Mouse (Mus musculus): ENCODE measurements around the gene Dusp7. TPM values are rescaled to one million over a fixed set of nuclear protein-coding genes. Genes with fewer than 3 reads are reported as not detected.

The Dusp7 gene
- total RNA-seq, 2 experiments from 2014 or later, result 4.3 to 17.5 TPM

DNA sequence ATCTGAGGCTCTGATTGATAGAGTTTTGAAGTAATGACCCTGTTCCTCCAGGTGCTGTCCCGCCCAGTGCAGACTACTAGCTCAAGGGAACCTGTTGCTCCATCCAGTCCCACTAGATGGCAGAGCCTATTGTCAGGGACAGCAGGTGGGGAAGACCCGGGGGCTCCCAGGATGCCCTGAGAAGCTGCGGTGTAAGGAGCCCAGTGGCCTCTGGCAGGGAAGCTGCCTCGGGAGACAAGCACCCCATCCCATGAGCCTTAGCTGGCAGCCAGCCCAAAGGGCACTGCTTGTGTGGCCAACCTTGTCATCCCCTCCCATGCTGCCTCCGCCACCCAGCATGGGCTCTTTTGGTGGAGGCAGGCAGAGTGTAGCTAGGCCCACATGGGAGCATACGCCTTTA is 17.3 kb upstream of the Dusp7 start:
- ATAC-seq (replicated peaks; ENCODE audit: low FRiP score, poor library complexity, severe bottlenecking), result no peak

DNA sequence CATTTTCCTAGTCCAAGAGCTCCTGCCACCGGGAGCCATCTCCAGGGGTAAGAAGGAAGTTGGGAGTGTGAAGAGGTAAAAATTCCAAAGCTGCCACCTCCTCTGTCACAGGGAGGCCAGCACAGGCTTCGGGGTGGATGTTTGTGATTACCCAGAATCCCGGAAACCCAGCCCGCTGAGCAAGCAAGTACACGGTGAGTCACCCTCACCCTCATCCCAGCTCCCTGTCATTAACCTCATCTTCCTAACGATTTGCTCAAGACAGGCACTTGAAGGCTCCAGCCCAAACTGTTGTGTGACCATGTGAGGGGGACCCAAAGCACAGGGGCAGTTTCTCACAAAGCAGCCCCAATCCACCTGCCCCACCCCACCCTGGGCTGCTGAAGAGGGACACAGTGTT is 14.7 kb upstream of the Dusp7 start:
- no peak for ATAC-seq (replicated peaks; ENCODE audit: low FRiP score, poor library complexity, severe bottlenecking)

DNA sequence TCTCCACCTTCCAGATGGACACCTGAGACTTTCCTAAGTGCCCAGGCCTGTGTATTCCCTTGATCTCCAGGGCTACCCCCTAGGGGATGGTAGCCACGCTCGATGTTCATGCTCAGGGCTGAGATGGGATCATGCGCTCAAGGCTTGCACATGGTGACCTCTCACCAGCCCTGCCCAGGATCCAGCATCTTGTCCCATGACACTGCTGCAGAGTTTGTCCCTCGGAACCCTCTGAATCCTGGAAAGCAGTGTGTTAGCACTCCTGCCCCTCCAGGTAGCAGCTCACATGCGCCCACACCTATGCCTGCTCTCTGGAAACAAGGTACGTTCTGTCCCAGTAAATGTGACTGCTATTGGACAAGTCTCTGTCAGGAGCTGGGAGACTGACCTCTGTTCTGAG is 13.6 kb upstream of the Dusp7 start:
- ATAC-seq (replicated peaks; ENCODE audit: low FRiP score, poor library complexity, severe bottlenecking), result no peak

GRCm38 (mm10) chr9:106355217-106355974 is 13.0 kb upstream of the Dusp7 start:
- no peak for ATAC-seq (replicated peaks; ENCODE audit: low FRiP score, poor library complexity, severe bottlenecking)

GRCm38 (mm10) chr9:106355975-106356286 is 12.5 kb upstream of the Dusp7 start:
- ATAC-seq (replicated peaks; ENCODE audit: low FRiP score, poor library complexity, severe bottlenecking), result no peak

DNA sequence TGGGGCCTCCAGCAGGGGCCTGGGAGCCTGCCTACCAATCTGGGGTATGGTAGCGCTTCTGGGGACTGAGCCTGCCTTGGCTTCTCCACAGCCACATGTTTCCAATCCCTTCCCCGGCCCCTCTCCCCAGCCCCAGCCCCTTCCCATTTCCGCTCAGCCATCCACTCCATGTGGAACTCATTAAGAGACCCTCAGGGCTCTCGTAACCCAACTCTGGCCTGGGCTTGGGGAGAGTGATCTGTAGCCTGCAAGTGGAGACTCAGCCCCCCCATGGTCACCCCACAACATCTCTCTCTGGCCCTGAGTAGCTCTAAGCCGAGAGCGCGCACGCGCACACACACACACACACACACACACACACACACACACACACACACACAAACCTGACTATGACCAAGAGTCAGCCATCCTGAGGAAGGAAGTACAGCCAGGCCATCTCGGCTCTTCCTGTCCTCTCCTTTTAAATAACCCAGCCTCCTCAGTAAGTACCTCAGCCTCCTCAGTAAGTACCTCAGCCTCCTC is 12.0 kb upstream of the Dusp7 start:
- no peak for ATAC-seq (replicated peaks; ENCODE audit: low FRiP score, poor library complexity, severe bottlenecking)

GRCm38 (mm10) chr9:106357167-106357566 is 11.3 kb upstream of the Dusp7 start:
- ATAC-seq (replicated peaks; ENCODE audit: low FRiP score, poor library complexity, severe bottlenecking), result no peak

DNA sequence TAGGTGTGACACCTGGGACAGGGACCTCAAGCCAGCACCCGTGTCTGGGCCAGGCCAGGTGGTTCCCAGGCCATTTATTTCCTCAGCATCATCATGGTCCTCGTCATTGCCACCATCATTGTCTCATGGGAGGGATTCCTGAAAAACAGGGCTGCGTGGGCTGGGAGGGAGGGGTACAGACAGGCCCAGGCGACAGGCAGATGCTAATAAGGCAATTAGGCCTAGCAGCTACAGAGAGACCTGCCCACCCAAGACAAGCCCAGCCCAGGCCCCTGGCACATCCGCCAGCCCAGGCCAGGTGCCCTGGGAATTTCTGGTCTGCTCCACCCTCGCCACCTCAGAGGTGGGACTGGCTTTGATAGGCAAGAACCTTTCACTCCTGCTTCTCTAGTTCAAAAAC is 9.1 kb upstream of the Dusp7 start:
- no peak for ATAC-seq (replicated peaks; ENCODE audit: low FRiP score, poor library complexity, severe bottlenecking)

- no peak for ATAC-seq (replicated peaks; ENCODE audit: low FRiP score, poor library complexity, severe bottlenecking)
Observed at GRCm38 (mm10) chr9:106361140-106361539, 7.3 kb upstream of the Dusp7 start.

DNA sequence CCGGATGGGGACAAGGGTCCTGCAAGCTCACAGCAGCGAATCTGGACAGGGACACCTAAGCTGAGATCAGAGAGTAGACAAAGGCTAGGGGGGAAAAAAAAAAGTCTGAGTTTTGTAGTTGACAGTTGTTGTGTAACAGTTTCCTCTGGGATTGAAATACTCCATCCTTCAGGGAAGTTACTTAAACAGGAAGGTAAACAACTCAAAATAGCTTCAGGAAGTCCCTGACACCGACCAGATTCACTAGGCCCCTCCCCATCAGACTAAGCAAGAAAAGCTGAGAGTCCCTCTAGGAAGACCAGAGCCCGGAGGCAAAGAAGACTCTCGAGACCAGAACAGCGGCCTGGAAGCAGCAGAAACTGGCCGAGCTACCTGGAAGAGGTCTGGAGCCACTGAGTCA is 3.1 kb upstream of the Dusp7 start:
- ATAC-seq (replicated peaks; ENCODE audit: low FRiP score, poor library complexity, severe bottlenecking), result no peak

GRCm38 (mm10) chr9:106366188-106366587 is 2.2 kb upstream of the Dusp7 start:
- ATAC-seq (replicated peaks; ENCODE audit: low FRiP score, poor library complexity, severe bottlenecking), result no peak

GRCm38 (mm10) chr9:106367001-106367400 is 1.4 kb upstream of the Dusp7 start:
- no peak for ATAC-seq (replicated peaks; ENCODE audit: low FRiP score, poor library complexity, severe bottlenecking)

DNA sequence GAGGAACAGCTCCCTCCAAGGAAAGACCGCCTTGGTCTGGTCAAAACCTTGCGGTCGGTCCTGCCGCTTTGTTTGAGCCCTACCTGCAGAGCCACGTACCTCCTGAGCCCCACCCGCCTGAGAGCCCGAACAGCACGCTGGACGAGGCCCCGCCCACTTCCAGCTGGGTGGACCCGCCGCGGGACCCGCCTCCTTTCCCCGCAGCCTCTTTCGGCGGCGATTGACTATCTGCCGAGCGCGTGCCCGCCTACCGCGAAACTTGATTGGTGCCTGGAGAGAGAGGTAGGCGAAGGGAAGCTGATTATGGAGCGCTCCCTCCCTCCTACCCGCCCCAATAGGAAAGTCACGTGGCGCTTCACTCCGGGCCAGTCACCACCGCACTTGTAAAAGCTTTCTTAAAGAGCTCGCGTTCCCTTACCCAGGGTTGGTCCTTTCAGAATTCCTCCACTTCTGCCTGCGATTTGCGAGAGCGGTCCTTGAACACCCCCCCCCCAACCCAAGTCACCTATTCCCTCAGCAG is 780 bp upstream of the Dusp7 start:
- ATAC-seq (replicated peaks; ENCODE audit: low FRiP score, poor library complexity, severe bottlenecking), result peak; percentile 95

- ATAC-seq (replicated peaks; ENCODE audit: low FRiP score, poor library complexity, severe bottlenecking), result no peak
Observed at GRCm38 (mm10) chr9:106368831-106369501, 534 bp downstream of the Dusp7 start.

- ATAC-seq (replicated peaks; ENCODE audit: low FRiP score, poor library complexity, severe bottlenecking), result no peak
Observed at GRCm38 (mm10) chr9:106369801-106370485, 1.5 kb downstream of the Dusp7 start.

DNA sequence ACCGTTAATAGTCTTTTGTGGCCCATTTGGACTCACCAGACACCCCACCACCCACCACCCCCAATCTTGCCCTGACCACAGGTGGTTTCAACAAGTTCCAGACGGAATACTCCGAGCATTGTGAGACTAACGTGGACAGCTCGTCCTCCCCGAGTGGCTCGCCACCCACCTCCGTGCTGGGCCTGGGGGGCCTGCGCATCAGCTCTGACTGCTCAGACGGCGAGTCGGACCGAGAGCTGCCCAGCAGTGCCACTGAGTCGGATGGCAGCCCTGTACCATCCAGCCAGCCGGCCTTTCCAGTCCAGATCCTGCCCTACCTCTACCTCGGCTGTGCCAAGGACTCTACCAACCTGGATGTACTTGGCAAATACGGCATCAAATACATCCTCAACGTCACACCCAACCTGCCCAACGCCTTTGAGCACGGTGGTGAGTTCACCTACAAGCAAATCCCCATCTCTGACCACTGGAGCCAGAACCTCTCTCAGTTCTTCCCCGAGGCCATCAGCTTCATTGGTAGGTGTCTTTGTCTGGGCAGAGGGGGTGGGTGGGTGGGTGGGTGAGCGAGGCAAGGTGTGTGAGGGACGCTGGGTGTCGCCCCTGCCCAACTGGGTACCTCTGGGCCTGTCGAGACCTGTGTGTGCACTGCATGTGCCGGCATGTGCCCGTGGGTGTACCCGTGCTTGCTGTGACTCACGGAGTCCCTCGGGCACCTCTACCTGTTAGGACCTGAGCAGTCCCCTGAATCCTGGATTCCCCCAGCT is 2.4 kb downstream of the Dusp7 start:
- no peak for ATAC-seq (replicated peaks; ENCODE audit: low FRiP score, poor library complexity, severe bottlenecking)

GRCm38 (mm10) chr9:106371384-106371671 is 2.9 kb downstream of the Dusp7 start:
- ATAC-seq (replicated peaks; ENCODE audit: low FRiP score, poor library complexity, severe bottlenecking), result no peak

- ATAC-seq (replicated peaks; ENCODE audit: low FRiP score, poor library complexity, severe bottlenecking), result no peak
Observed at GRCm38 (mm10) chr9:106371776-106372175, 3.3 kb downstream of the Dusp7 start.

GRCm38 (mm10) chr9:106372431-106373412 is 4.3 kb downstream of the Dusp7 start:
- ATAC-seq (replicated peaks; ENCODE audit: low FRiP score, poor library complexity, severe bottlenecking), result no peak
